Mouse (Mus musculus) stomach, postnatal 0 days (tissue): ENCODE data around the gene Nup107.

ENCODE experiments used
- CTCF ChIP-seq: IDR thresholded peaks from 2 replicates; pipeline ENCODE4 v1.5.1; 2016; ENCODE audit warnings: antibody characterized with exemption, low read depth, mild to moderate bottlenecking, moderate library complexity
- EP300 ChIP-seq: optimal IDR thresholded peaks from 2 replicates; pipeline ENCODE3; 2016; ENCODE audit warnings: antibody characterized with exemption

DNA sequence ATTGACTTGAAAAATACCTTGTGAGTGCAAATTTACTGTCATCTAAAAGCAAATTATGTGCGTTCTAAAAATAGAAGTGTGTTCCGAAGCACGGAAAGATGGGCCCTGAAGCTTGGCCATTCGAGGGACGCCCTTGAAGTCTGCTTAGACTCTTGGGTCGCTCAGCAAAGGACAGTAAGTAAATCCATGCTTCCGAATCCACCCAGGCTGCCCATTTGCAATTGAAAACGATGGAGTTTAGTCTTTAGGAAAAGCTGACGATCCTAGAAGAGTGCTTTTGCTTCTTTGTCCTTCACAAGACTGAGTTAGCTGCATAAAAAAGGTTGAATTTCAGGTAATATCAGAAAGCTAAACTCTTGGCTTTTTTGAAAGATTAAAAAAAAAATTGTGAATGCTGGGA is 13.4 kb upstream of the Nup107 start:
- TF ChIP-seq CTCF (no peak), EP300 (no peak)
